Mouse (Mus musculus) lung, embryonic 14.5 days (tissue): Measurements from ENCODE around the gene Mroh2a. TPM values are rescaled to one million over a fixed set of nuclear protein-coding genes. Genes with fewer than 3 reads are reported as not detected.

Experiments used
- ATAC-seq: fragments of 200-750 bp; cut with Nextera tagmentation; 2 replicates; pipeline ENCODE4 v1.8.0; 2017; ENCODE audit warnings: mild to moderate bottlenecking, moderate TSS enrichment, moderate library complexity; ENCODE audit not compliant: insufficient read depth
- DNase-seq: peaks from one replicate; pipeline ENCODE4 v3.0.0-alpha.2; 2015
- H3K27ac ChIP-seq: fragments of 300-500 bp; sonication (generic); 2 replicates; pipeline ENCODE4 v1.5.1; 2014; ENCODE audit warnings: low read depth, mild to moderate bottlenecking, moderate library complexity
- H3K27me3 ChIP-seq: fragments of 300-500 bp; sonication (generic); 2 replicates; pipeline ENCODE4 v1.6.1; 2014; ENCODE audit warnings: low read length, control low read depth; ENCODE audit not compliant: insufficient read depth
- H3K36me3 ChIP-seq: fragments of 300-500 bp; sonication (generic); 2 replicates; pipeline ENCODE4 v1.6.1; 2014; ENCODE audit warnings: control low read depth; ENCODE audit not compliant: insufficient read depth
- H3K4me1 ChIP-seq: fragments of 300-500 bp; sonication (generic); 2 replicates; pipeline ENCODE4 v1.6.1; 2014; ENCODE audit warnings: antibody characterized with exemption, control low read depth; ENCODE audit not compliant: insufficient read depth
- H3K4me2 ChIP-seq: fragments of 300-500 bp; sonication (generic); 2 replicates; pipeline ENCODE4 v1.6.1; 2014; ENCODE audit warnings: mild to moderate bottlenecking
- H3K4me3 ChIP-seq: fragments of 300-500 bp; sonication (generic); 2 replicates; pipeline ENCODE4 v1.5.1; 2014; ENCODE audit warnings: low read depth, low read length
- H3K9ac ChIP-seq: fragments of 300-500 bp; sonication (generic); 2 replicates; pipeline ENCODE4 v1.6.1; 2014
- H3K9me3 ChIP-seq: fragments of 300-500 bp; sonication (generic); 2 replicates; pipeline ENCODE4 v1.6.1; 2016; ENCODE audit warnings: low read depth, low read length, control low read depth
- CTCF ChIP-seq: IDR thresholded peaks from 2 replicates; pipeline ENCODE4 v1.5.1; 2016; ENCODE audit warnings: antibody characterized with exemption, low read depth
- WGBS: fragments of 180-500 bp; shearing (Covaris S2); extraction: QIAGEN DNeasy Blood & Tissue Kit; methylation state at CpG from one replicate; pipeline ENCODE4 v1.1.7; 2014; 5-methylcytosine and 5-hydroxymethylcytosine counted together
- polyA plus RNA-seq: library from polyadenylated mRNA; unstranded; fragments of >200 nt; fragmentation: Nextera tagmentation; extraction: Ambion mirVana; gene quantifications from 2 replicates; pipeline ENCODE4 v1.2.1, GENCODE M21; 2014

Mroh2a gene
- polyA plus RNA-seq, 1 experiment from 2014 or later: 2.1 TPM

DNA sequence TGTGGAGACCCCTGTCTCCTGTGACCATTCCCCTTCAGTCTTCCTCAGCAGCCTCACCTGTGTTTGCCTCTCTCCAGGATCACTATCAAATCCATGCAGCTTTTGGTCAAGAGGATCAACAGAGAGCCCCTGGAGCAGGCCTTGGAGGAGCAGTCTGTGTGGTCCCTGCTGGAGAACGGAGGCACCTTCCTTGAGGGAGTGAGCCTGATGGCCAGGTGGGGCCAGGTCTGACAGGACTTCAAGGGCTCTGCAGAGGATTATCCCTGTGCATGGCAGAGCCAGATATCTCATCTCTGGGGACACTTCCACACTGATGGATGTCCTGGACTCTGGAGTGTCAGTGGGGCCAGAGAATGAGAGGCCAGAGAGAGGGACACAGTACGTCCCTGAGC is 28.7 kb downstream of the Mroh2a start:
- Histone ChIP-seq H3K9me3 (peaks cover 46% of the 10 kb centered on the region), H3K27me3 (no peaks in the 10 kb centered on the region), H3K4me1 (no peaks in the 10 kb centered on the region), H3K4me3 (no peak overlapping the region), H3K9ac (no peak overlapping the region), H3K27ac (no peak overlapping the region), H3K36me3 (peaks cover 9% of the 10 kb centered on the region), H3K4me2 (no peak overlapping the region)
- no peak for DNase-seq
- ATAC-seq: no peak
- no peak for TF ChIP-seq CTCF
- 56% methylated on average over 2 of the region's 2 CpGs for WGBS

DNA sequence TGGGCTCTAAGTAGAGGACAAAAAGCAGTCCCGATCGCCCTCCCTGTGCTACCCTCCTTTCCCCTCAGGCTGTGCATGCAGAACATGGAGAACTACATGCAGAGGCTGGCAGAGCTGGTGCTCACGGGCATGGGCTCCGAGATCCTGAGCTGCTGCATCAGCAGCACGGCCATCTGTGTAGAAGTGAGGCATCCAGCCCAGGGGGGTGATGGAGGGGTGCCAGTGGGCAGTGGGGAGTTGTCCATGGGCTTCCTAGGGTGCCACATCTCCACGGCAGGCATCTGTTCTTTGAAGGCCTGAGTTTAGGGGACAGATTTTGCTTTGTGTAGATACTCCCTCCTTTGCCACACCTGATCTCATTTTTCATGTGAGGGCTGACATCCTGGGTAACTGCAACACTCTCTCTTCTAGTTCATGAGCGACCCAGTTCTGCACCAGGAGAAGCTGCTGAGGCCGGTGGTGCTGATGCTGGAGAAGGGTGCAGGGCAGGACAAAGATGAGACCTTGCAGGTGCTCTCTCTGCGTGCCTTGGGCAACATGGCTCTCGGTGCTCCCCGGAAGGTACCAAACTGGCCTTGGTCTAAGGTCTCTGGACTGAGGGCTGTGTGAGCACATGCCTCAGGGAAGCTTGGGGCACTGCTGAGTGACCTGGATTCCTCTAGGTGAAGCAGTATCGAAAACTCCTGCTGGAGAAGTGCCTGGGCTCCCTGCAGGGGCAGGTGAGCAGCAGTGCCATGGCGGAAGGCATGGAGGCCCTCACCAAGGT is 29.4 kb downstream of the Mroh2a start:
- Histone ChIP-seq H3K4me1 (no peaks in the 10 kb centered on the region), H3K4me2 (no peak overlapping the region), H3K27me3 (no peaks in the 10 kb centered on the region), H3K4me3 (no peak overlapping the region), H3K9ac (no peak overlapping the region), H3K27ac (no peak overlapping the region), H3K36me3 (peaks cover 17% of the 10 kb centered on the region), H3K9me3 (peaks cover 39% of the 10 kb centered on the region)
- TF ChIP-seq CTCF: no peak
- WGBS: 74% methylated on average over 13 of the region's 13 CpGs
- ATAC-seq (no peak), DNase-seq (no peak)

DNA sequence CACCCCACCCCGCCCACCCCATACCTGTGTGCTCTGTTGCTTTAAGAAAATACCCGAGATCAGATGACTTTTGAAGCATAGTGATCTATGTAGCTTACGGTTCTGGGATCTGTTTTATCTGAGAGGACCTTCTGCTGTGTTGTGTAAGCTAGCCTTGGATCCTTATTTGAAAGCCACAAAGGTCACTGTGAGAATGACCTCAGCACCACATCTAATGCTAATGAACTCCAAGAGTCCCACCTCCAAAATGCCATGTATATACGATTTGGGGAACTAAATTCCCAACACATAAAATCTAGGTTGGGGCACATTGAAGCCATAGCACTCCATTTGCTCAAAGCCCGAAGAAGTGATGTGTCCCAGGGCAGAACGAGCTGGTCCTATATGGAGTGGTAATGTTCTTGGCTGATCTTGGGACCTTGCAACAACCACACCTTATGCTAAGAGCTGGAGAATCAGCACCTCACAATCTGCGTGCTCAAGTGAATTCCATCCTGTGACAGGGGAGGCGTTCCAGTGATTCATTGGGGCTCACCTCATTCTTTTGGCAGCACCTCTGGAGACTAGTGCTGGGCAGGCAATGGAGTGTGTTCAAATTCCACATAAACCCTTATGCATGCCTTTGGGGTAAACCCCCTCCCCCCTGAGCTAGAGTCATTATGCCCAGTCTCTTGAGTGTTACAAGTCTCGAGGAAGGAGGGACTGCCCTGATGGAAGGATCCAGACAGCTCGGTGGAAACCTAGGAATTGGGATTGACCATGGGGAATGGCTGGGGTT is 30.3 kb downstream of the Mroh2a start:
- Histone ChIP-seq H3K27ac (no peak overlapping the region), H3K27me3 (no peaks in the 10 kb centered on the region), H3K9ac (no peak overlapping the region), H3K9me3 (peaks cover 36% of the 10 kb centered on the region), H3K4me3 (no peak overlapping the region), H3K36me3 (peaks cover 26% of the 10 kb centered on the region), H3K4me2 (no peak overlapping the region), H3K4me1 (no peaks in the 10 kb centered on the region)
- no peak for TF ChIP-seq CTCF
- WGBS: 76% methylated on average over 10 of the region's 10 CpGs
- DNase-seq (no peak), ATAC-seq (no peak)

DNA sequence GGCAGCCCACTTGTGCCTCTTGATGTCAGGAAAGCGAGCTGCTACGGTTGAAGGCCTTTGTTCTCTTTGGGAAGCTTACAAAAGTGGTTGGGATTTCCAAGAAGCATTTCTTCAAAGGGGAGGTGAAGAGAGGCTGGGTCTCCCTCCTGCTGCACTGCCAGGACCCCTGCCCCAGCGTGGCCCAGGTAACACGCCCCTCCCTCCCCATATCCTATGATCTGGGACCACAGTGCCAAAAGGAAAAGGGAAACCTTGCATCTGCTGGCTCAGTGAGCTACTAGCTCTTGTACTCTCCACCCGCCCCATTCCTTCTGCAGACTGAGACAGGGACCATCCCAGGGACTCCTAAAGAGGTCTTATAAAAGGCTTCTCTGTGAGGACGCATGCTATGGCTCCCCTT is 30.9 kb downstream of the Mroh2a start:
- no peak overlapping the region for H3K27ac ChIP-seq
- H3K4me1 ChIP-seq: no peaks in the 10 kb centered on the region
- 76% methylated on average over 6 of the region's 6 CpGs for WGBS
- no peak overlapping the region for H3K4me2 ChIP-seq
- H3K9me3 ChIP-seq: peaks cover 30% of the 10 kb centered on the region
- DNase-seq (no peak), ATAC-seq (no peak)
- TF ChIP-seq CTCF: no peak
- H3K36me3 ChIP-seq: peaks cover 32% of the 10 kb centered on the region
- no peak overlapping the region for H3K9ac ChIP-seq
- no peaks in the 10 kb centered on the region for H3K27me3 ChIP-seq
- no peak overlapping the region for H3K4me3 ChIP-seq

DNA sequence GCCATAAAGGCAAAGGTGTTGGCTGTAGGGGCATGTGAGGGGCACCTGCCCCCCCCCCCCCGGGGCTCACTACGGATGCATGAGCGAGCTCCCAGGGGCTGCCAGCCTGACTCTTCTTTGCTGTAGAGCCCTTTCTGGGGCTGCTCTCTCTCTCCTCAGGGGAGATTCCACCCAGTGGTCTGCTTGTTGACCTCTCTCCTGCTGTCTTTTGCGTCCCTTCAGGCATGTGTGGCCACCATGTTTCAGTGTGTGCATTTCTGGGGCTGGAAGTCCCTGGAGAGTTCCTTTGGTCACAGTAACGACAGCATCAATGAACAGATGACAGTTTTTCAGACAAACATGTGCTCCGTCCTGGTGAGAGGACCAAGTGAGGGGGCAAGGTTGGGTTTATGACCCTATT is 31.6 kb downstream of the Mroh2a start:
- no peaks in the 10 kb centered on the region for H3K27me3 ChIP-seq
- DNase-seq (no peak), ATAC-seq (no peak)
- peaks cover 28% of the 10 kb centered on the region for H3K9me3 ChIP-seq
- peaks cover 38% of the 10 kb centered on the region for H3K36me3 ChIP-seq
- no peak overlapping the region for H3K4me3 ChIP-seq
- no peak overlapping the region for H3K9ac ChIP-seq
- WGBS: 68% methylated on average over 6 of the region's 6 CpGs
- no peak for TF ChIP-seq CTCF
- no peak overlapping the region for H3K27ac ChIP-seq
- H3K4me2 ChIP-seq: no peak overlapping the region
- no peaks in the 10 kb centered on the region for H3K4me1 ChIP-seq

DNA sequence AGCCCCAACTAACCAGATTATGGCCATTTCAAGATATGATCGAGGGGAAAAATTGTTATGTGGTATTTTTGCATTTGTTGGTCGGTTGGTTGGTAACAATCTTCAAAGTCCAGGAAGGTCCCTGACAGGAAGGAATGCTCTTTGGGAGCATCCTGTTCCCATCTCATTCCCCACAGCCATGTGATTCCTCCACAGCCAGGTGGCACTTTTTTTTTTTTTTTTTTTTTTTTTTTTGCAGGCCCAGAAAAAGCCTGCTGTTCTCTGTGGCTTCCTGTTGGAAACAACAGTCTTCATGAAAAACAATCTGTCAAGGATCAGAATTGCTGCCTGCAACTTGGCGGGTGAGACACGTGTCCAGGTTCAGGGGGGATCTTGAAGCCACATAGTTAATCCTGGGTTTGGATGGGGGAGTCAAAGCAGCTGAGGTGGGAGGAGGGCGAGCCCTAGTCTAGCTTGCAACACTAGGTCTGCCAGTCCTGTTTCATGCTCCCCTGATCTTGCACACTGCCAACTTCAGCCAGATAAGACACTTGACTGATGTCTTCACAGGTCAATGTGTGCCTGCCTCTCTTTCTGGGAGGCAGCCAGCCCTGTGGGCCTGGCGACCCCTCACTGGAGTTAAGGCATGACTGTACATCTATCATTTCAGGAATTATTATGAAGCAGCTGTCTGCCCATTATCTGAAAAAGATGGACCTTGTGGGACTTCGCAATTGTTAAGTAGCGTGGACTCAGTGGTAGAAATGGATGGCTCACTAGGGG is 32.3 kb downstream of the Mroh2a start:
- Histone ChIP-seq H3K9ac (no peak overlapping the region), H3K36me3 (peaks cover 45% of the 10 kb centered on the region), H3K4me3 (no peak overlapping the region), H3K27ac (no peak overlapping the region; the same call in 1 of the 2 replicates), H3K27me3 (no peaks in the 10 kb centered on the region), H3K4me2 (no peak overlapping the region), H3K4me1 (no peaks in the 10 kb centered on the region), H3K9me3 (peaks cover 28% of the 10 kb centered on the region)
- WGBS: 58% methylated on average over 8 of the region's 8 CpGs
- no peak for TF ChIP-seq CTCF
- DNase-seq: peak; percentile 70
- ATAC-seq: peak; percentile 12; the same call in 1 of the 2 replicates

DNA sequence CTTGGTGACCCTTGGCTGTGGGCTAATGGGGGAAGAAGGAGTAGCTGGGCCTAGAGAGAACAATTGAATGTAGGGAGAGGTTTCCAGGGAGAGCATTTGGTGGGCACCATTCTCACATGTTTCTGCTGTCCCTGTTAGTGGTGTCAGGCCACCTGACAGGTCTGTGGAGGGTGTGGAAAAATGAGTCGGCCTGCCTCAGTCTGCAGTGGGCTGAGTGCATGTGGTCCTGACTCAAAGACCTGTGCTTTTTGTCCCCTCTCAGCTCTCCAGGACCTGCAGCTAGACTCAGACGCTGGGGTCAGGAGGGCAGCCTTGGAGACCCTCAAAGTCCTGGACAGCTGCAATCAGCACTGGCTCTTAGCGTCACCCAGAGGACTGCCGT is 32.8 kb downstream of the Mroh2a start:
- no peak overlapping the region for H3K9ac ChIP-seq
- H3K36me3 ChIP-seq: peaks cover 51% of the 10 kb centered on the region
- H3K27me3 ChIP-seq: no peaks in the 10 kb centered on the region
- no peak for DNase-seq
- H3K9me3 ChIP-seq: peaks cover 25% of the 10 kb centered on the region
- no peak overlapping the region for H3K4me2 ChIP-seq
- no peak for TF ChIP-seq CTCF
- peak; percentile 15; the same call in 1 of the 2 replicates for ATAC-seq
- WGBS: 65% methylated on average over 4 of the region's 4 CpGs
- no peaks in the 10 kb centered on the region for H3K4me1 ChIP-seq
- H3K4me3 ChIP-seq: no peak overlapping the region
- no peak overlapping the region for H3K27ac ChIP-seq
